Mouse (Mus musculus) midbrain, postnatal 0 days (tissue): ENCODE measurements around the gene Fam110a. TPM values are rescaled to one million over a fixed set of nuclear protein-coding genes. Genes with fewer than 3 reads are reported as not detected.

ENCODE experiments used
- ATAC-seq: fragments of 200-750 bp; cut with Nextera tagmentation; 2 replicates; pipeline ENCODE4 v1.8.0; 2017; ENCODE audit warnings: moderate number of reproducible peaks, mild to moderate bottlenecking, moderate TSS enrichment, moderate library complexity; ENCODE audit not compliant: low FRiP score
- DNase-seq: peaks from one replicate; pipeline ENCODE4 v3.0.0-alpha.2; 2015; ENCODE audit warnings: low spot score
- H3K27ac ChIP-seq: fragments of 300-500 bp; sonication (generic); 2 replicates; pipeline ENCODE4 v1.5.1; 2014; ENCODE audit warnings: low read depth, mild to moderate bottlenecking, low read length, mixed read lengths
- H3K27me3 ChIP-seq: fragments of 300-500 bp; sonication (generic); 2 replicates; pipeline ENCODE4 v1.6.1; 2014; ENCODE audit warnings: low read length, control low read depth, mixed read lengths; ENCODE audit not compliant: insufficient read depth
- H3K36me3 ChIP-seq: fragments of 300-500 bp; sonication (generic); 2 replicates; pipeline ENCODE4 v1.6.1; 2014; ENCODE audit warnings: low read length, control low read depth, mixed read lengths; ENCODE audit not compliant: insufficient read depth
- H3K4me1 ChIP-seq: fragments of 300-500 bp; sonication (generic); 2 replicates; pipeline ENCODE4 v1.6.1; 2014; ENCODE audit warnings: mild to moderate bottlenecking, control low read depth, antibody characterized with exemption, low read length, mixed read lengths; ENCODE audit not compliant: insufficient read depth
- H3K4me2 ChIP-seq: fragments of 300-500 bp; sonication (generic); 2 replicates; pipeline ENCODE4 v1.6.1; 2014; ENCODE audit warnings: low read depth, mild to moderate bottlenecking, low read length, mixed read lengths; ENCODE audit not compliant: poor library complexity, severe bottlenecking
- H3K4me3 ChIP-seq: fragments of 300-500 bp; sonication (generic); 2 replicates; pipeline ENCODE4 v1.5.1; 2014; ENCODE audit warnings: low read depth, mild to moderate bottlenecking, low read length, moderate library complexity
- H3K9ac ChIP-seq: fragments of 300-500 bp; sonication (generic); replicated peaks from 2 replicates; pipeline ENCODE4 v1.6.1; 2014; ENCODE audit warnings: mild to moderate bottlenecking, low read length, moderate library complexity, mixed read lengths; ENCODE audit not compliant: poor library complexity, severe bottlenecking
- H3K9me3 ChIP-seq: fragments of 300-500 bp; sonication (generic); 2 replicates; pipeline ENCODE4 v1.6.1; 2016; ENCODE audit warnings: low read length, control low read depth
- CTCF ChIP-seq: IDR thresholded peaks from 2 replicates; pipeline ENCODE4 v1.5.1; 2016; ENCODE audit warnings: antibody characterized with exemption, mild to moderate bottlenecking
- WGBS: fragments of 180-500 bp; shearing (Covaris S2); extraction: QIAGEN DNeasy Blood & Tissue Kit; methylation state at CpG from one replicate; pipeline ENCODE4 v1.1.7; 2014; 5-methylcytosine and 5-hydroxymethylcytosine counted together
- polyA plus RNA-seq: library from polyadenylated mRNA; unstranded; fragments of >200 nt; fragmentation: Nextera tagmentation; extraction: Ambion mirVana; gene quantifications from 2 replicates; pipeline ENCODE4 v1.2.1, GENCODE M21; 2015
- total RNA-seq: library from RNA; depleted of rRNA; stranded (reverse); fragments of >200 nt; gene quantifications from 2 replicates; pipeline ENCODE4 v1.2.3, GENCODE M21; 2014

Fam110a gene
- total and polyA plus RNA-seq, 2 experiments from 2014 or later, result 28.7 to 36.1 TPM

DNA sequence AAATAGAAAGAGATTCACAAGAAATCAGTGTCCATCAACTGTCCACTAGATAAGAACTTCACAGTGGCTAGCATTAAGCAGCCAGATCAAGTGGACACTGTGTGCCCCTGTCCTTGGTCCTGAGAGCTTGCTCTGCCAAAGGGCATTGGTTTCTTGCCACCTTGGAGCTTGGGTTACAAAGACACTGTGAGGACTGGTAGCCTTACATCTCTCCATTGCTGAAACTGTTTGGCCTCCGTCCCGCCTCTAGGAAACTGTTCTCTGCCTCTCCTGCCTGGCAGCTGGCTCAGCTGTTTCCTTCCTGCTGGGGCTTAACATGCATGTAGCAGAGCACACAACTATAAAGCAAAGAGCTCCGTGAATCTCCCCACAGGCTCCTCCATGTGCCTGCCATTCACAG lies 42.1 kb downstream of the Fam110a start:
- H3K4me3 ChIP-seq, result no peak overlapping the region
- DNase-seq (peak; percentile 53), ATAC-seq (no peak)
- no peaks in the 10 kb centered on the region; the same call in 1 of the 2 replicates for H3K4me1 ChIP-seq
- no peak overlapping the region for H3K4me2 ChIP-seq
- H3K27me3 ChIP-seq, result no peaks in the 10 kb centered on the region
- no peak overlapping the region for H3K27ac ChIP-seq
- no peaks in the 10 kb centered on the region for H3K36me3 ChIP-seq
- no peaks in the 10 kb centered on the region for H3K9me3 ChIP-seq
- H3K9ac ChIP-seq, result no peak overlapping the region
- WGBS, result 27% methylated on average over 3 of the region's 3 CpGs
- TF ChIP-seq CTCF, result no peak

DNA sequence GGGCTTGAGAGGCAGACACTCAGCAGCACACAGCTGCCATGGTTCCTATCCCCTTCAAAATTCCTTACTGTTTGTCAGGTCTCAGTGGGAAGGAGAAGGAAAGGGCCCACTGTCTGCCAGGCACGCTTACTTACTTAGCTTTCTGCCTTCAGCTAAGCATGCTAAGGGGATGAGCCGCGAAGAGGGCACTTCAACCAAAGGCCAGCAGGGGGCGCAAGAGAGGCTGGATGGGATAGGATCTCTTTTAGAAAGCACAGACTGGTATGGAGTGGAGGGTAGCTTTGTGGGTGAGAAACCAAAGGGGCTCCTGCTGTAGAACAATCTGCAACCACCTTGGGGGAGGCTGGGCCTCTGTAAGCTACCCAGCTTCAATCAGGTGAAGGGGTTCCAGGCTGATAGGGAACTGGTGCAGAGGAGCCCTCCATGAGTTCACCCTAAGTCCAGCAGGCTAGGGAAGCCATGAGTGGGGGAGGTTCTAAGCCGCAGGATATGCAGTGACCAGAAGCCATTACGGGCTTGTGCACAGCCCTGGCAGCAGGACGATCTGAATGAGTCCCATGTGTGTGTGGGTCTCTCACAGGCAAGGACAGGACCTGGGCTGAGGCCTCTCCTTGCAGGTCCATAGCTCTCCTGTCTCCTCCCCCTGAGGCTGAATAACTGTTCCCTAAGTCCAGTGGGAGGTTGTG lies 49.5 kb downstream of the Fam110a start:
- Histone ChIP-seq H3K27me3 (no peaks in the 10 kb centered on the region), H3K4me2 (no peak overlapping the region), H3K27ac (no peak overlapping the region), H3K9ac (no peak overlapping the region), H3K9me3 (no peaks in the 10 kb centered on the region), H3K4me3 (no peak overlapping the region), H3K4me1 (no peaks in the 10 kb centered on the region), H3K36me3 (no peaks in the 10 kb centered on the region)
- TF ChIP-seq CTCF, result peak; percentile 85
- ATAC-seq, result no peak
- DNase-seq, result peak; percentile 49
- 27% methylated on average over 7 of the region's 7 CpGs for WGBS

- no peaks in the 10 kb centered on the region for H3K4me1 ChIP-seq
- H3K27ac ChIP-seq, result no peak overlapping the region
- ATAC-seq (no peak), DNase-seq (no peak)
- no peak overlapping the region for H3K9ac ChIP-seq
- no peak overlapping the region for H3K4me3 ChIP-seq
- H3K9me3 ChIP-seq, result no peaks in the 10 kb centered on the region
- no peaks in the 10 kb centered on the region for H3K27me3 ChIP-seq
- no peak for TF ChIP-seq CTCF
- no peaks in the 10 kb centered on the region for H3K36me3 ChIP-seq
- H3K4me2 ChIP-seq, result no peak overlapping the region
- WGBS, result 93% methylated on average over 11 of the region's 11 CpGs
Measured at GRCm38 (mm10) chr2:151927103-151927502, 52.9 kb downstream of the Fam110a start.

GRCm38 (mm10) chr2:151925715-151926114 lies 54.3 kb downstream of the Fam110a start:
- no peak for TF ChIP-seq CTCF
- no peaks in the 10 kb centered on the region for H3K9me3 ChIP-seq
- DNase-seq, result peak; percentile 65
- ATAC-seq, result no peak
- H3K27me3 ChIP-seq, result no peaks in the 10 kb centered on the region
- no peak overlapping the region for H3K9ac ChIP-seq
- H3K4me2 ChIP-seq, result no peak overlapping the region
- H3K27ac ChIP-seq, result no peak overlapping the region
- WGBS, result 62% methylated on average over 4 of the region's 4 CpGs
- no peaks in the 10 kb centered on the region for H3K4me1 ChIP-seq
- no peak overlapping the region for H3K4me3 ChIP-seq
- no peaks in the 10 kb centered on the region for H3K36me3 ChIP-seq

GRCm38 (mm10) chr2:151924276-151924675 lies 55.7 kb downstream of the Fam110a start:
- Histone ChIP-seq H3K4me1 (no peaks in the 10 kb centered on the region), H3K27ac (no peak overlapping the region), H3K9ac (no peak overlapping the region), H3K4me3 (no peak overlapping the region), H3K9me3 (no peaks in the 10 kb centered on the region), H3K27me3 (no peaks in the 10 kb centered on the region), H3K4me2 (no peak overlapping the region), H3K36me3 (no peaks in the 10 kb centered on the region)
- DNase-seq (peak; percentile 33), ATAC-seq (no peak)
- no peak for TF ChIP-seq CTCF
- WGBS, result 73% methylated on average over 7 of the region's 7 CpGs

DNA sequence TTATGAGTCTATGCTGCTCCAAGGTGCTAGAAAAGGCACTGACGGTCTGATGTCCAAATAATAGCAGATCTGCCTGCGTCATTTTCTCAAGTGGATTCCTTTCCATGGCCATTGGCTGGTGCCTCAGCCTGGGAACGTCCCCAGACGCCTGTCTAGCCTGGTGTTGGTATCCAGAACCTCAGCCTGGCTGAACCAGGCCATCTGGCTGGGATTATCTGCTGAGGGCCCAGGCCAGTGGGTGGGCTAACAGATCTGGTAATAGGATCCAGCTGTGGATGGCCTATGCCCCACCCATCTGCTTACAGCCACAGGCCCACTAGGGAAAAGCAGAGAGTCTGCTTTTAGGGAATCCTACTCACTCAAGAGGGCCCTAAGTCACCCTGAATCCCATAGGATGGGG lies 58.4 kb downstream of the Fam110a start:
- Histone ChIP-seq H3K4me3 (no peak overlapping the region), H3K27ac (no peak overlapping the region), H3K36me3 (no peaks in the 10 kb centered on the region), H3K9me3 (no peaks in the 10 kb centered on the region), H3K27me3 (no peaks in the 10 kb centered on the region), H3K4me1 (no peaks in the 10 kb centered on the region), H3K4me2 (no peak overlapping the region), H3K9ac (no peak overlapping the region)
- 57% methylated on average over 4 of the region's 4 CpGs for WGBS
- DNase-seq (no peak), ATAC-seq (no peak)
- TF ChIP-seq CTCF, result no peak
